Mouse (Mus musculus) intestine, postnatal 0 days (tissue): ENCODE data around the gene Hist1h3e. TPM values are rescaled to one million over a fixed set of nuclear protein-coding genes. Genes with fewer than 3 reads are reported as not detected.
A peak's percentile ranks its signal among the peaks of the same experiment; 100 is the strongest.
"Not testable (repeated sequence)": the region's sequence is repeated elsewhere in the genome, so short reads cannot be mapped to it uniquely, and the experiment has no call there.

Experiments
- ATAC-seq: fragments of 200-750 bp; cut with Nextera tagmentation; 2 replicates; pipeline ENCODE4 v1.8.0; 2017; ENCODE audit warnings: mild to moderate bottlenecking, moderate TSS enrichment, moderate library complexity
- H3K27ac ChIP-seq: fragments of 300-500 bp; sonication (generic); 2 replicates; pipeline ENCODE4 v1.5.1; 2014; ENCODE audit warnings: mild to moderate bottlenecking, low read depth, low read length, moderate library complexity
- H3K27me3 ChIP-seq: fragments of 300-500 bp; sonication (generic); replicated peaks from 2 replicates; pipeline ENCODE4 v1.6.1; 2014; ENCODE audit warnings: low read length, mixed read lengths; ENCODE audit not compliant: control insufficient read depth, insufficient read depth
- H3K36me3 ChIP-seq: fragments of 300-500 bp; sonication (generic); 2 replicates; pipeline ENCODE4 v1.6.1; 2014; ENCODE audit warnings: mild to moderate bottlenecking, moderate library complexity; ENCODE audit not compliant: control insufficient read depth, insufficient read depth
- H3K4me1 ChIP-seq: fragments of 300-500 bp; sonication (generic); replicated peaks from 2 replicates; pipeline ENCODE4 v1.6.1; 2014; ENCODE audit warnings: antibody characterized with exemption, low read length, mixed read lengths; ENCODE audit not compliant: control insufficient read depth, insufficient read depth
- H3K4me2 ChIP-seq: fragments of 300-500 bp; sonication (generic); replicated peaks from 2 replicates; pipeline ENCODE4 v1.6.1; 2014; ENCODE audit warnings: low read depth, mild to moderate bottlenecking, moderate library complexity
- H3K4me3 ChIP-seq: fragments of 300-500 bp; sonication (generic); 2 replicates; pipeline ENCODE4 v1.5.1; 2014; ENCODE audit warnings: low read depth, low read length
- H3K9ac ChIP-seq: fragments of 300-500 bp; sonication (generic); 2 replicates; pipeline ENCODE4 v1.6.1; 2014; ENCODE audit warnings: mild to moderate bottlenecking, low read depth, low read length
- H3K9me3 ChIP-seq: fragments of 300-500 bp; sonication (generic); 2 replicates; pipeline ENCODE4 v1.6.1; 2016; ENCODE audit warnings: mixed run types; ENCODE audit not compliant: control insufficient read depth
- CTCF ChIP-seq: sonication (generic); IDR thresholded peaks from 2 replicates; pipeline ENCODE4 v1.5.1; 2016; ENCODE audit warnings: low read depth, mild to moderate bottlenecking, control low read depth, antibody characterized with exemption, moderate library complexity
- WGBS: fragments of 180-500 bp; shearing (Covaris S2); extraction: QIAGEN DNeasy Blood & Tissue Kit; methylation state at CpG from one replicate; pipeline ENCODE4 v1.1.7; 2014; 5-methylcytosine and 5-hydroxymethylcytosine counted together
- polyA plus RNA-seq: library from polyadenylated mRNA; unstranded; fragments of >200 nt; fragmentation: Nextera tagmentation; extraction: Ambion mirVana; gene quantifications from 2 replicates; pipeline ENCODE4 v1.2.1, GENCODE M21; 2015

Hist1h3e gene
- polyA plus RNA-seq, 1 experiment from 2014 or later = 2.2 TPM

- H3K9me3 ChIP-seq = no peaks in the 10 kb centered on the region
- WGBS = 95% methylated on average over 1 of the region's 1 CpGs
- no peaks in the 10 kb centered on the region for H3K27me3 ChIP-seq
- no peak for ATAC-seq
- H3K4me2 ChIP-seq = no peak overlapping the region
- no peak overlapping the region for H3K4me3 ChIP-seq
- no peak for TF ChIP-seq CTCF
- no peak overlapping the region for H3K27ac ChIP-seq
- no peak overlapping the region for H3K9ac ChIP-seq
- peaks cover 3% of the 10 kb centered on the region; the same call in 1 of the 2 replicates for H3K4me1 ChIP-seq
- no peaks in the 10 kb centered on the region for H3K36me3 ChIP-seq
Observed at GRCm38 (mm10) chr13:23577835-23578234, 15.7 kb upstream of the Hist1h3e start.

- Histone ChIP-seq H3K27ac (peak overlapping the region; percentile 9; the same call in 1 of the 2 replicates), H3K4me2 (peak overlapping the region; percentile 67), H3K36me3 (no peaks in the 10 kb centered on the region), H3K27me3 (no peaks in the 10 kb centered on the region), H3K9ac (peak overlapping the region; percentile 46; the same call in 1 of the 2 replicates), H3K4me1 (peaks cover 9% of the 10 kb centered on the region; the same call in 1 of the 2 replicates), H3K9me3 (no peaks in the 10 kb centered on the region), H3K4me3 (peak overlapping the region; percentile 34)
- no peak for TF ChIP-seq CTCF
- ATAC-seq = no peak
- 35% methylated on average over 6 of the region's 6 CpGs for WGBS
Observed at GRCm38 (mm10) chr13:23576906-23577639, 14.9 kb upstream of the Hist1h3e start.

GRCm38 (mm10) chr13:23576351-23576881 lies 14.2 kb upstream of the Hist1h3e start:
- 7% methylated on average over 7 of the region's 7 CpGs for WGBS
- no peak for TF ChIP-seq CTCF
- no peak for ATAC-seq
- Histone ChIP-seq H3K27me3 (no peaks in the 10 kb centered on the region), H3K27ac (peak overlapping the region; percentile 9; the same call in 1 of the 2 replicates), H3K9me3 (no peaks in the 10 kb centered on the region), H3K4me1 (peaks cover 9% of the 10 kb centered on the region; the same call in 1 of the 2 replicates), H3K4me3 (peak overlapping the region; percentile 34), H3K36me3 (no peaks in the 10 kb centered on the region), H3K4me2 (peak overlapping the region; percentile 67), H3K9ac (peak overlapping the region; percentile 46; the same call in 1 of the 2 replicates)

- not testable (repeated sequence) for H3K27me3 ChIP-seq, H3K9me3 ChIP-seq, ATAC-seq, H3K36me3 ChIP-seq, H3K4me1 ChIP-seq
- WGBS = 0% methylated on average over 9 of the region's 40 CpGs
- Histone ChIP-seq H3K4me2 (peak overlapping the region; percentile 67), H3K4me3 (peak overlapping the region; percentile 34), H3K27ac (peak overlapping the region; percentile 54; the same call in 1 of the 2 replicates), H3K9ac (peak overlapping the region; percentile 46; the same call in 1 of the 2 replicates)
Observed at GRCm38 (mm10) chr13:23575864-23576313, 13.7 kb upstream of the Hist1h3e start.

- Histone ChIP-seq H3K4me3 (peak within 1 kb of the TSS; percentile 34), H3K27ac (peak within 1 kb of the TSS; percentile 54; the same call in 1 of the 2 replicates), H3K36me3 (no peaks in the 10 kb centered on the region), H3K4me1 (peaks cover 9% of the 10 kb centered on the region; the same call in 1 of the 2 replicates), H3K4me2 (peak within 1 kb of the TSS; percentile 67), H3K27me3 (no peaks in the 10 kb centered on the region), H3K9ac (peak within 1 kb of the TSS; percentile 46; the same call in 1 of the 2 replicates), H3K9me3 (no peaks in the 10 kb centered on the region)
- under 1% methylated on average over 18 of the region's 18 CpGs for WGBS
- TF ChIP-seq CTCF = no peak
- ATAC-seq = peak; percentile 52
Observed at GRCm38 (mm10) chr13:23575271-23575851, 13.2 kb upstream of the Hist1h3e start, which contains the start of gene Hist1h3d. TSS of gene Hist1h3d (plus strand) at chr13:23575763.

- ATAC-seq = peak; percentile 29
- Histone ChIP-seq H3K4me2 (peak overlapping the region; percentile 69), H3K4me3 (peak overlapping the region; percentile 18; the same call in 1 of the 2 replicates), H3K27ac (peak overlapping the region; percentile 62; the same call in 1 of the 2 replicates)
- H3K9me3 ChIP-seq, H3K36me3 ChIP-seq, H3K27me3 ChIP-seq, H3K4me1 ChIP-seq, H3K9ac ChIP-seq: not testable (repeated sequence)
- WGBS = under 1% methylated on average over 4 of the region's 39 CpGs
Observed at GRCm38 (mm10) chr13:23574546-23575170, 12.5 kb upstream of the Hist1h3e start.

GRCm38 (mm10) chr13:23573898-23574524 lies 11.8 kb upstream of the Hist1h3e start, which contains the start of the genes Hist1h2bf and Hist1h2ad:
TSS of gene Hist1h2bf (minus strand) at chr13:23574196.
TSS of gene Hist1h2ad (plus strand) at chr13:23574381.
- Histone ChIP-seq H3K4me3 (peak within 1 kb of the TSS; percentile 35), H3K27ac (peak within 1 kb of the TSS; percentile 62), H3K9ac (peak within 1 kb of the TSS; percentile 53), H3K4me2 (peak within 1 kb of the TSS; percentile 69)
- H3K27me3 ChIP-seq, H3K36me3 ChIP-seq, H3K9me3 ChIP-seq, H3K4me1 ChIP-seq: not testable (repeated sequence)
- peak; percentile 87 for ATAC-seq
- under 1% methylated on average over 28 of the region's 42 CpGs for WGBS
